Mouse (Mus musculus): Measurements from ENCODE around the gene Borcs7. TPM values are rescaled to one million over a fixed set of nuclear protein-coding genes. Genes with fewer than 3 reads are reported as not detected.
"Not testable (repeated sequence)": the region's sequence is repeated elsewhere in the genome, so short reads cannot be mapped to it uniquely, and the experiment has no call there.

Gene Borcs7
- polyA plus RNA-seq, 1 experiment from 2014 or later, result 6.6 TPM

DNA sequence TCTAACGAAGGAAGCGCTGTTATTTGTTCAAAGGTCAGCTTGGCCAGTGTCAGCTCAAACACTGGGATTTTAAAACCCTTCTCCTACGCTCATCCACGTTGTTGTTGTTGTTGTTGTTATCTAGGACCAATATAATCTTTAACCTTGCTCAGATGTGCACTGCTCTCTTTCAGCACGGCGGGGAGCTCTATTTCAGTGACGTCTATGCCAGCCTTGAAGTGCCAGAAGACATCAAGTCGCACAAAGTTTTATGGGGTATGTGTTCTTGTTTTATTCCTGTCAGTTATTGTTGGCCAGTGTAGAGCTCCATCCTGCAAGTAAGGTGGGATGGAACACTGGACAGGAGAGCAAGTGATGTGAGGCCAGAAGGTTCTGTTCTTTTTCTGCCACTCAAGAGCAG lies 25.3 kb downstream of the Borcs7 start:
- H3K4me3 ChIP-seq (replicated peaks), result no peak overlapping the region
- no peak overlapping the region for H3K9ac ChIP-seq
- WGBS (ENCODE audit: insufficient replicate concordance), result 75% methylated on average over 8 of the region's 8 CpGs
- no peaks in the 10 kb centered on the region for H3K9me3 ChIP-seq (replicated peaks)
- peaks cover 15% of the 10 kb centered on the region for H3K36me3 ChIP-seq
- no peaks in the 10 kb centered on the region; the same call in 1 of the 2 replicates for H3K4me1 ChIP-seq (replicated peaks)
- no peak overlapping the region for H3K4me2 ChIP-seq
- no peak for ATAC-seq (ENCODE audit: low read depth)
- no peak for DNase-seq
- no peaks in the 10 kb centered on the region for H3K27me3 ChIP-seq
- H3K27ac ChIP-seq, result no peak overlapping the region

DNA sequence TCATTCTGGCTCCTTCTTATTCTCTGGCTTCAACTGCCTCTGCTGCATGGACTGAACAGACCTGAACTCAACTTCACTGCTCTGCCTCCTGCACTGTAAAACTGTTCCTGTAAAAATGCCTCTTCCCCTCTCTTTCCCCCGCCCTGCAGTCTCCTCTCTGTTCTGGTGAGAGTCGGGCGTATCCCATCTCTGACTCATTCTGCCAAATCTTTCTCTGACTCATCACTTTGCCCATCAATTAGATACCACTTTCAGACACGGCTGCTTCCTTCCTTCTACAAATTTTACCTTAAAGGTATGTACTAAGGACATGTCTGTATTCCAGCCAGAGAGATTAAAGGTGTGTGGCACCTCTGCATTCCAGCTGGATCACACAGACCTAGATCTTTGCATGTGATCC lies 28.4 kb downstream of the Borcs7 start:
- H3K4me1 ChIP-seq (replicated peaks), result no peaks in the 10 kb centered on the region; the same call in 1 of the 2 replicates
- DNase-seq (no peak), ATAC-seq (ENCODE audit: low read depth) (no peak)
- WGBS (ENCODE audit: insufficient replicate concordance), result 49% methylated on average over 4 of the region's 4 CpGs
- H3K9me3 ChIP-seq (replicated peaks), result no peaks in the 10 kb centered on the region
- H3K27me3 ChIP-seq, result no peaks in the 10 kb centered on the region
- H3K4me3 ChIP-seq (replicated peaks), result no peak overlapping the region
- H3K27ac ChIP-seq, result no peak overlapping the region
- H3K4me2 ChIP-seq, result no peak overlapping the region
- peaks cover 11% of the 10 kb centered on the region for H3K36me3 ChIP-seq
- no peak overlapping the region for H3K9ac ChIP-seq

DNA sequence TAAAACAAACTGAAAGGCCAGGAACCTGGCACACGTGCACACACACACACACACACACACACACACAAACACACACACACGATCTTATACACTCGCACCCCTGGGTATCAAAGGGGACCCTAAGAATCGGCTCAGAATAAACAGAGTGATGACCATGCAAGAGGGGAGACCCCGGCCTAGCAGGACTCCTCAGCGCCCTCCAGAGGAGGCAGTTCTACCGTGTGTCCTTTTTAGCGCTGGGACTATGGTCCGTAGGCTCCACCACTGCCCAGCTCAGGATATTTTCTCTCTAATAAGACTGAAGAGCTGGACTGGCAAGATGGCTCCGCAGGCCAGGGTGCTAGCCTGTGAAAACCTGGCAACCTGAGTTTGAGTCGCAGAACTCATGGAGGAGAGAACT lies 34.7 kb downstream of the Borcs7 start:
- DNase-seq (no peak), ATAC-seq (ENCODE audit: low read depth) (no peak)
- H3K9ac ChIP-seq, result no peak overlapping the region
- H3K4me1 ChIP-seq (replicated peaks), result peaks cover 25% of the 10 kb centered on the region
- H3K9me3 ChIP-seq (replicated peaks), result no peaks in the 10 kb centered on the region
- no peak overlapping the region for H3K4me2 ChIP-seq
- peaks cover 10% of the 10 kb centered on the region; the same call in 1 of the 2 replicates for H3K36me3 ChIP-seq
- no peaks in the 10 kb centered on the region for H3K27me3 ChIP-seq
- WGBS (ENCODE audit: insufficient replicate concordance), result 72% methylated on average over 11 of the region's 11 CpGs
- H3K27ac ChIP-seq, result no peak overlapping the region
- no peak overlapping the region for H3K4me3 ChIP-seq (replicated peaks)

DNA sequence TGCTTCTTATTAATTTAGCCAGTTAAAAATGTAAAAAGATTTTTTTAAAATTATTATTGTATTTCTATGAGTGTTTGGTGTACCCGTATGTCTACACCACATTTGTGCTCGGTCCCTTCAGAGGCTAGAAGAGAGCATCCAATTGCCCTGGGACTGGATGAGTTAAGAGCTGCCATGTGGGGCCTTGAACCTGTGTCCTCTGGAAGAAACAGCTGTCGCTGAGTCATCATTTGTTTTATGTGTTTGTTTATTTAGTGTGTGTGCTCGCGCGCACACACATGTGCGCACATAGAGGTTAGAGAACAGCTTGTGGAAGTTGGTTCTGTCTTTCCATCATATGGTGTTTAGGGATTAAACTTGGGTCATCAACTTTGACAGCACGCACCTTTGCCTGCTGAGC lies 36.4 kb downstream of the Borcs7 start:
- Histone ChIP-seq H3K4me2 (no peak overlapping the region), H3K27me3 (no peaks in the 10 kb centered on the region), H3K4me1 (replicated peaks) (peaks cover 25% of the 10 kb centered on the region), H3K4me3 (replicated peaks) (no peak overlapping the region), H3K9me3 (replicated peaks) (no peaks in the 10 kb centered on the region), H3K9ac (no peak overlapping the region), H3K27ac (no peak overlapping the region), H3K36me3 (peaks cover 7% of the 10 kb centered on the region; the same call in 1 of the 2 replicates)
- 88% methylated on average over 8 of the region's 8 CpGs for WGBS (ENCODE audit: insufficient replicate concordance)
- ATAC-seq (ENCODE audit: low read depth) (no peak), DNase-seq (no peak)

DNA sequence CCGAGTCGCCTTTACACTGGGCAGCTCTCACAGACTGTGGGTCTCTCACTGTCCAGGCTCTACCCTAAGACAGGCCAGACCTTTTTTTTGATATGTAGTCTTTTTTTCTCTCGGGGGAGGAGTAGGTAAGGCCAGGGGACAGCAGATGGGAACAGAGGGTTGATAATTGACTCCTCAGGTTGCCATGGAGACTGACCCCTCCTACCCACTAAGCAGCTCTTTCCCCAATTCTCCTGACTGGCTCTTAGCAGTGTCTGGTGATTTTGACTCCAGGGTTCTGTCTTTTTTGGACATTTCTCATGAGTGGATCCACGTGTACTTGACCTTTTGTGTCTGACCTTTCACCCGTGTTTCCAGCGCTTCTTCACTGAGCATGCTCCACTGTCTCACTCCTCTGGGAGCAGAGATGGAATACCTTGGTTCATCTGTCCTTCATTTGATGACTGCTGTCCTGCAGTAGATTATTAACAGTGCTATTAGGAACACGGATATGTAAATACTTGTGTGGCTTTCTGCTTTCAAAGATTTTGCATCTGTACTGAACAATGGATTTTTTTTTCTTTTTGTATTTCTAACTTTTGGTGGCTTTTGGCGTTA lies 37.5 kb downstream of the Borcs7 start:
- Histone ChIP-seq H3K9me3 (replicated peaks) (no peaks in the 10 kb centered on the region), H3K36me3 (peaks cover 7% of the 10 kb centered on the region; the same call in 1 of the 2 replicates), H3K4me1 (replicated peaks) (peaks cover 25% of the 10 kb centered on the region), H3K27ac (peak overlapping the region; percentile 25), H3K27me3 (no peaks in the 10 kb centered on the region), H3K9ac (no peak overlapping the region), H3K4me2 (peak overlapping the region; percentile 51), H3K4me3 (replicated peaks) (no peak overlapping the region)
- ATAC-seq (ENCODE audit: low read depth) (peak; percentile 63), DNase-seq (peak; percentile 29)
- WGBS (ENCODE audit: insufficient replicate concordance), result 48% methylated on average over 8 of the region's 8 CpGs

DNA sequence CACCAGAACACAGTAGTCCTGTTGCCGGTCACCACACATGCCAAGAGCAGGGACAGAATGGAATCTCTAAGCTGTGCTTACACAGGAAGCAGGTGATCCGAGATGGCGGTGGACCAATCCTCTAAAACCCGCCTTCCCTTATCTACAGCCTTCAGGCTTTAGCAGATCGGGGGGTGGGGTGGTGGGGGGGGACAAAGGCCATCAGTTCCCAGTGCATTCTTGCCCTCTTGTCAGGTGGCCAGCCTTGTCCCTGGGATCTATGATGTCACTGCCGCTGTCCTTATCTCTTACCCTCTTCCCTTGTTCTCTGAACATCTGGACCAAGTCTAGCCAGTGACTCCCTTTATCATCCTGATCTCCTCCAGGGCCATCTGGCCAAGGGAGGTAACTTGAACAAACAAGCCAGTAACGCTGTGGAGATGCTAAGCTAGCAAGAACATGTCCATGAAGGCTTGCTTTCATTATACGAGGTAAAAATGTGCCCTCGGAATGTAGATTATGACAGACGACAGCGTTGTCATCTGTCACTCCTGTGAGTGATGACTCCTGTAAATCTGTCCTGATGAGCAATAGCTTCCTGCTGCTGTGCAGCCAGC lies 38.3 kb downstream of the Borcs7 start:
- Histone ChIP-seq H3K27ac (peak overlapping the region; percentile 25; the same call in 1 of the 2 replicates), H3K4me2 (peak overlapping the region; percentile 51), H3K4me3 (replicated peaks) (no peak overlapping the region), H3K36me3 (peaks cover 7% of the 10 kb centered on the region; the same call in 1 of the 2 replicates), H3K4me1 (replicated peaks) (peaks cover 25% of the 10 kb centered on the region), H3K27me3 (no peaks in the 10 kb centered on the region), H3K9ac (peak overlapping the region; percentile 16; the same call in 1 of the 2 replicates), H3K9me3 (replicated peaks) (no peaks in the 10 kb centered on the region)
- WGBS (ENCODE audit: insufficient replicate concordance), result 8% methylated on average over 11 of the region's 11 CpGs
- peak; percentile 44 for DNase-seq
- ATAC-seq (ENCODE audit: low read depth), result peak; percentile 81

DNA sequence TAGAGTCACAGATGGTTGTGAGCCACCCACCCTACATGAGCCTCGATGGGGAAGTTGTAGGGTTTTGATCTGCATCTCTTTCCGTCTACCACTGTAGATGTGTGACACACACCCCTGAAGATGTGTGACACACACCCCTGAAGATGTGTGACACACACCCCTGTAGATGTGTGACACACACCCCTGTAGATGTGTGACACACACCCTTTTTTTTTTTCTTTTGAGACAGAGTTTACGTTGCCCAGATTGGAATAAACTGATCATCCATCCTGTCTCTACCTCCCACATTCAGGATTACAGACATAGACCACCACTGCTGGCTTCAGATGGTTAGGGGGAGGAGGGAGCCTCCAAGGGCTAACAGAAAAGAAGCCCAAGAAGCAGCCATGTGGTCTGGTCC lies 39.2 kb downstream of the Borcs7 start:
- WGBS (ENCODE audit: insufficient replicate concordance), result 65% methylated on average over 3 of the region's 3 CpGs
- DNase-seq (no peak), ATAC-seq (ENCODE audit: low read depth) (no peak)
- H3K4me3 ChIP-seq (replicated peaks), result no peak overlapping the region
- H3K4me1 ChIP-seq (replicated peaks), result peaks cover 25% of the 10 kb centered on the region
- no peak overlapping the region for H3K4me2 ChIP-seq
- no peak overlapping the region for H3K27ac ChIP-seq
- H3K9ac ChIP-seq, result no peak overlapping the region
- no peaks in the 10 kb centered on the region for H3K27me3 ChIP-seq
- peaks cover 7% of the 10 kb centered on the region; the same call in 1 of the 2 replicates for H3K36me3 ChIP-seq
- no peaks in the 10 kb centered on the region for H3K9me3 ChIP-seq (replicated peaks)

DNA sequence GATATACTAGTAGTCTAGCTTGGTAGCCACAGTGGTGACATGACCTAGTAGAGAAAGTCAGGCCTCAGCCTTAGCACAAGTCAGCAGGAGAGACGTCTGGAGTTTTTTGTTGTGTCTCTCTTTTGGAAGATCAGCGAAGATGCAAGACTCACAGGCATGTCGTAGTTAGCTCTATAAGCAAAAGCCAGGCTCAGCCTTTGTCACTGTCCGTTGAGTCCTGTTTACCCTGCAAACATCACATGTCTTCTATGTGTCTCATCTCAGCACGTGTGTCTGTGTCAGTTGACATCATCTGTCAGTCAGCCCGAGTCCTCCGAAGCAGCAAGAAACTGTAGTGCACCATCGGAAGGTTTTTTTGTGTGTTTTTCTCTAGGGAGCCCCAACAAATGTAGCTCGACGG lies 41.6 kb downstream of the Borcs7 start:
- H3K4me3 ChIP-seq (replicated peaks), result no peak overlapping the region
- H3K9me3 ChIP-seq (replicated peaks), result no peaks in the 10 kb centered on the region
- peaks cover 2% of the 10 kb centered on the region; the same call in 1 of the 2 replicates for H3K36me3 ChIP-seq
- DNase-seq, result no peak
- 76% methylated on average over 10 of the region's 10 CpGs for WGBS (ENCODE audit: insufficient replicate concordance)
- H3K27me3 ChIP-seq, result no peaks in the 10 kb centered on the region
- no peak overlapping the region for H3K9ac ChIP-seq
- peaks cover 32% of the 10 kb centered on the region for H3K4me1 ChIP-seq (replicated peaks)
- H3K4me2 ChIP-seq, result no peak overlapping the region
- no peak overlapping the region for H3K27ac ChIP-seq
- ATAC-seq (ENCODE audit: low read depth), result no peak

DNA sequence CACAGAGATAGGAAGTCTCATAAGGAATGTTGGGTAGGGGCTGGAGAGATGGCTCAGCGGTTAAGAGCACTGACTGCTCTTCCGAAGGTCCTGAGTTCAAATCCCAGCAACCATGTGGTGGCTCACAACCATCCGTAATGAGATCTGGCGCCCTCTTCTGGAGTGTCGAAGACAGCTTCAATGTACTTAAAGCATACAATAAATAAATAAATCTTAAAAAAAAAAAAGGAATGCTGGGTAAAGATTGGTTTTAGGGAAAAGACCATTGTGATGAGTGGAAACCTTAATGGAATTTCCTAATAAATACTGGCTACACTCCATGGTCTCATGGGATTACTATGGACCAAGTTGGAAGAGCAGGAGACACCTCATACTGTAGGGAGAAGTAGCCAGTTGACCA lies 43.0 kb downstream of the Borcs7 start:
- not testable (repeated sequence) for H3K9ac ChIP-seq; H3K4me3 ChIP-seq (replicated peaks); H3K27me3 ChIP-seq; DNase-seq; ATAC-seq (ENCODE audit: low read depth); H3K36me3 ChIP-seq; H3K27ac ChIP-seq; H3K4me2 ChIP-seq; H3K9me3 ChIP-seq (replicated peaks)
- H3K4me1 ChIP-seq (replicated peaks), result peaks cover 20% of the 10 kb centered on the region
- 86% methylated on average over 5 of the region's 5 CpGs for WGBS (ENCODE audit: insufficient replicate concordance)

DNA sequence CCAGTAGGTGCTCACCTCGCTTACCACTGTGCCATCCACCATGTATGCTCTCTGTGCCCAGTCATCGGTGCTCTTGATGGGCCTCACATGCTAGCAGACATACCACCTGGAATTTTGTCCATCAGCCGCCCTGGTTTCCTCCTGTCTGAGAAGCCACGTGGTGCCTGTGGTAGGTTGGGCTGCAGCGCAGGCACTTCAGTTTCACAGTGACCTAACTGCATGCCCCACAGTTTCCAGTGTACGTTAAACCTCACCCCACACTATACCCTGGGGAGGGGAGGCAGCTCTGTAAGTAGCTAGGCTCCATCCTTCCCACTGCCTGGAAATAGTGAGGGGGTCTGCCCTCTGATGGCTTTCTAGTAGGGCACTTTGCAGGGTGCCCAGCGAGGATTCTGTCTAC lies 43.9 kb downstream of the Borcs7 start:
- Histone ChIP-seq H3K9me3 (replicated peaks) (no peaks in the 10 kb centered on the region), H3K4me1 (replicated peaks) (peaks cover 11% of the 10 kb centered on the region; the same call in 1 of the 2 replicates), H3K27ac (no peak overlapping the region), H3K36me3 (peaks cover 2% of the 10 kb centered on the region; the same call in 1 of the 2 replicates), H3K4me3 (replicated peaks) (no peak overlapping the region), H3K9ac (no peak overlapping the region), H3K27me3 (no peaks in the 10 kb centered on the region), H3K4me2 (no peak overlapping the region)
- no peak for DNase-seq
- WGBS (ENCODE audit: insufficient replicate concordance), result 80% methylated on average over 7 of the region's 7 CpGs
- ATAC-seq (ENCODE audit: low read depth), result no peak

DNA sequence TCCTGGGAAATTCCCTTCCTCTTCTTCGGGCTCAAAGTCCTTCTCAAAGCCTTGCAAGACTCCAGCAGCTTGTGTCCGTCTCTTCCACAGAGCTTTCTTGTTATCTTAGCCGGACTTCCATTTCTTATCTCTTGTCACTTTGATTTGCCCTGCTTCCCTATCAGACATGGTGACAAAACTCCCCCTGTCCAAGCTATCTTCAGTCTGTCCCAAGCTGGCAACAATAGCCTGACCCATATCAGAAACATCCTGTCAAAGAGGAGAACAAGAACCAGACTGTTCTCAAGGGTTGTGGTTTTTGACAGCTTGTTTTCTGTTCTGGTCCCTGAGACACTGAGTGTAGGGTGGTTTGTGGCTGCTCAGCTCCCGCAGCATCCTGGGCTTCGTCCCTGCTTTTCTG lies 45.5 kb downstream of the Borcs7 start:
- Histone ChIP-seq H3K4me1 (replicated peaks) (0 out of 2 replicates have a peak, but pooled peaks cover 7% of the 10 kb centered on the region), H3K4me3 (replicated peaks) (no peak overlapping the region), H3K27me3 (no peaks in the 10 kb centered on the region), H3K9ac (no peak overlapping the region), H3K27ac (no peak overlapping the region), H3K9me3 (replicated peaks) (no peaks in the 10 kb centered on the region), H3K4me2 (no peak overlapping the region), H3K36me3 (peaks cover 7% of the 10 kb centered on the region; the same call in 1 of the 2 replicates)
- WGBS (ENCODE audit: insufficient replicate concordance), result 21% methylated on average over 5 of the region's 5 CpGs
- no peak for DNase-seq
- ATAC-seq (ENCODE audit: low read depth), result no peak

DNA sequence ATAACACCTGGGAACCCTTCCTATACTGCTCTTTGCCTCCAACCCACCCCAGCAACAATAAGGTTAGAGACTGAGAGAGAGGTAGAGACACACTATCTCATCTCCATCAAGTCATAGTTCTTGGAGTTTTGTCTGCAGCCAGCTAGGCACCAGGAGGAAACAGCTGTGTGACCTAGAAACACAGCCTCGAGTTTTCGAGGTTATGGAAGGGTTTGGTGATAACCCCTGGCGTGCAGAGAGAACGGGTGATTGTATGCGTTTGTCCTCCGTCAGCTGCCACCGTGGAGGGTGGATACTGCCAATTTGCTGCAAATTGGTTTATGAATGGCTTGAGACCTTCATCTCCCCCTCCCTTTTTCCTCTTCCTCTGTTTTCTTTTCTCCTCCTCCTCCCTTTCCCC lies 47.4 kb downstream of the Borcs7 start:
- no peak for ATAC-seq (ENCODE audit: low read depth)
- no peak overlapping the region for H3K27ac ChIP-seq
- H3K4me3 ChIP-seq (replicated peaks), result no peak overlapping the region
- no peaks in the 10 kb centered on the region for H3K27me3 ChIP-seq
- no peak overlapping the region for H3K4me2 ChIP-seq
- H3K9ac ChIP-seq, result no peak overlapping the region
- DNase-seq, result no peak
- 0 out of 2 replicates have a peak, but pooled peaks cover 7% of the 10 kb centered on the region for H3K4me1 ChIP-seq (replicated peaks)
- H3K9me3 ChIP-seq (replicated peaks), result no peaks in the 10 kb centered on the region
- peaks cover 7% of the 10 kb centered on the region; the same call in 1 of the 2 replicates for H3K36me3 ChIP-seq
- WGBS (ENCODE audit: insufficient replicate concordance), result 50% methylated on average over 7 of the region's 7 CpGs

Data from liver, embryonic 13.5 days (tissue).